Mouse (Mus musculus): ENCODE measurements around the gene Gm10638. TPM values are rescaled to one million over a fixed set of nuclear protein-coding genes. Genes with fewer than 3 reads are reported as not detected.
A peak's percentile ranks its signal among the peaks of the same experiment; 100 is the strongest.

Gene Gm10638
- polyA plus RNA-seq, 1 experiment from 2014 or later: 4.8 TPM

GRCm38 (mm10) chr8:86719368-86719767, 26.1 kb upstream of the Gm10638 start:
- 83% methylated on average over 1 of the region's 1 CpGs for WGBS
- no peak overlapping the region for H3K4me3 ChIP-seq
- no peaks in the 10 kb centered on the region for H3K27me3 ChIP-seq
- no peak overlapping the region for H3K4me2 ChIP-seq
- ATAC-seq (ENCODE audit: insufficient number of reproducible peaks, insufficient read depth, low FRiP score, low TSS enrichment, low read depth): no peak
- H3K4me1 ChIP-seq: peaks cover 3% of the 10 kb centered on the region; the same call in 1 of the 2 replicates
- no peaks in the 10 kb centered on the region for H3K9me3 ChIP-seq
- H3K36me3 ChIP-seq: peaks cover 43% of the 10 kb centered on the region
- no peak overlapping the region for H3K27ac ChIP-seq
- no peak overlapping the region for H3K9ac ChIP-seq

GRCm38 (mm10) chr8:86720756-86721459, 24.6 kb upstream of the Gm10638 start:
- H3K27ac ChIP-seq: no peak overlapping the region
- H3K9ac ChIP-seq: no peak overlapping the region
- 89% methylated on average over 6 of the region's 6 CpGs for WGBS
- H3K27me3 ChIP-seq: no peaks in the 10 kb centered on the region
- peaks cover 37% of the 10 kb centered on the region for H3K36me3 ChIP-seq
- peaks cover 3% of the 10 kb centered on the region; the same call in 1 of the 2 replicates for H3K4me1 ChIP-seq
- no peak overlapping the region for H3K4me2 ChIP-seq
- no peak overlapping the region for H3K4me3 ChIP-seq
- H3K9me3 ChIP-seq: no peaks in the 10 kb centered on the region
- ATAC-seq (ENCODE audit: insufficient number of reproducible peaks, insufficient read depth, low FRiP score, low TSS enrichment, low read depth): no peak

- Histone ChIP-seq H3K4me1 (peaks cover 3% of the 10 kb centered on the region; the same call in 1 of the 2 replicates), H3K36me3 (peaks cover 32% of the 10 kb centered on the region), H3K4me2 (no peak overlapping the region)
Observed at GRCm38 (mm10) chr8:86721490-86721889, 24.0 kb upstream of the Gm10638 start.

GRCm38 (mm10) chr8:86726959-86727358, 18.5 kb upstream of the Gm10638 start:
- no peak overlapping the region for H3K9ac ChIP-seq
- 86% methylated on average over 6 of the region's 6 CpGs for WGBS
- H3K4me3 ChIP-seq: no peak overlapping the region
- peaks cover 20% of the 10 kb centered on the region for H3K4me1 ChIP-seq
- peaks cover 25% of the 10 kb centered on the region for H3K36me3 ChIP-seq
- no peaks in the 10 kb centered on the region for H3K27me3 ChIP-seq
- H3K9me3 ChIP-seq: no peaks in the 10 kb centered on the region
- no peak overlapping the region for H3K27ac ChIP-seq
- ATAC-seq (ENCODE audit: insufficient number of reproducible peaks, insufficient read depth, low FRiP score, low TSS enrichment, low read depth): no peak
- no peak overlapping the region for H3K4me2 ChIP-seq

More at GRCm38 (mm10) chr8:86721490-86721889, 24.0 kb upstream of the Gm10638 start:
- Histone ChIP-seq H3K27ac (no peak overlapping the region), H3K9ac (no peak overlapping the region), H3K9me3 (no peaks in the 10 kb centered on the region), H3K27me3 (no peaks in the 10 kb centered on the region), H3K4me3 (no peak overlapping the region)
- 84% methylated on average over 2 of the region's 2 CpGs for WGBS
- ATAC-seq (ENCODE audit: insufficient number of reproducible peaks, insufficient read depth, low FRiP score, low TSS enrichment, low read depth): no peak

DNA sequence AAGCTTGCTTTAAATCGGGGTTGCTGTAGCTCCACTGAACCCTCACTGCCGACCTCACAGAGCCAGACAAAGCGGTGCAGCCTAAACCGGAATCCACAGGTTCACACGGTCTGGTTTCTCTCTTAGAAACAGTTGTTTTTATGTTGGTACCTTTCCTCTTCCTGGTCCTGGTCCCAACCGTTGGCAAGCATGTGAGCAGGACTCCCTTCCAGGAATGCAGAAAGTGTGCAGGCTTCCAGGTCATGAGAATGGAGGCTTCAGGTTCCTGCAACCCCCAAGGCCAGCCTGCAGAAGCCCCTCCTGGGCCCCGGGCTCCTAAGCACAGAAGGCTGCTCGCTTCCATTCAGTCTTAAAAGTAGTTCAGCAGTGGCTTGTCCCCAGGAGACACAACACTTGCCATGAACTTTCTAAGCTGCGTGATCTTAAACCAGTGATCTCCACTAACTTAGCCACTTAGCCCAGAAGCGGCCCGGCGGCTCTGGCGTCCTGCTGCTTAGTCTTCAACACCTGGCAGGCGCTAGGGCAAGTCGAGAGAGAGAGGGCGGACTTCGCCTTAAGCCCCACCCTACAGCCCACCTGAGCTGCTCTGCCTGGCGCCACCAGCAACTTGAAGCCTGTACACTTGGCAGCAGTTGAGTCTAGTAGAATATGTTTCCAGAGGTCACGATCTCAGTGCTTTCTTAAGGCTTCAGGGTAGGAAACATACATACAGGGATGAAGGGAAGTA, 17.1 kb upstream of the Gm10638 start:
- Histone ChIP-seq H3K27ac (0 out of 2 replicates have a peak overlapping the region, but pooled peaks have one; percentile 7), H3K4me2 (no peak overlapping the region), H3K9ac (no peak overlapping the region), H3K27me3 (no peaks in the 10 kb centered on the region), H3K36me3 (peaks cover 13% of the 10 kb centered on the region), H3K9me3 (no peaks in the 10 kb centered on the region), H3K4me1 (peaks cover 20% of the 10 kb centered on the region), H3K4me3 (no peak overlapping the region)
- whole genome bisulfite sequencing: 62% methylated on average over 19 of the region's 19 CpGs
- 0 out of 2 replicates have a peak, but pooled peaks have one; percentile 32 for ATAC-seq (ENCODE audit: insufficient number of reproducible peaks, insufficient read depth, low FRiP score, low TSS enrichment, low read depth)

DNA sequence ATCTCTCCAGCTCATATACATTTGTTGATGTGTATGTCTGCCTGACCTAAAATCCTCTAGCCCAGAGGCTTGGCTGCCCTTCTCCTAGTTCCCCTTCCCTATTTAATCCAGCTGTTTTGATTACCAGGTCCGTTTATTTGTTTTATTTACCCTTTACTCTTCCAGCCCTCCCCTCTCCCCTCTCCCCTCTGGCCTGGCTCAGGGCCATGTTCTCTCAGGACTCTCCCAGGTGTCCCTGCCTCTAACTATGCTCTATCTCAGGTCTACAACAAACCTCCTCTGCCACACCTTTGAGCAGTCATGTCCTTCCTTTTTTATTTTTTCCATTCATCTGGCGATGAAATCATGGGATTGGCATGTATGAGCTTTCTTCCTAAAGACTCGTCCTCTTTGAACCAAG, 15.2 kb upstream of the Gm10638 start:
- peaks cover 8% of the 10 kb centered on the region for H3K36me3 ChIP-seq
- H3K9me3 ChIP-seq: no peaks in the 10 kb centered on the region
- no peak overlapping the region for H3K9ac ChIP-seq
- peaks cover 28% of the 10 kb centered on the region for H3K4me1 ChIP-seq
- 46% methylated on average over 3 of the region's 3 CpGs for WGBS
- H3K27me3 ChIP-seq: no peaks in the 10 kb centered on the region
- no peak for ATAC-seq (ENCODE audit: insufficient number of reproducible peaks, insufficient read depth, low FRiP score, low TSS enrichment, low read depth)
- H3K4me3 ChIP-seq: no peak overlapping the region
- H3K27ac ChIP-seq: no peak overlapping the region
- H3K4me2 ChIP-seq: no peak overlapping the region

GRCm38 (mm10) chr8:86730860-86731259, 14.6 kb upstream of the Gm10638 start:
- H3K36me3 ChIP-seq: peaks cover 7% of the 10 kb centered on the region
- peaks cover 33% of the 10 kb centered on the region for H3K4me1 ChIP-seq
- no peaks in the 10 kb centered on the region for H3K9me3 ChIP-seq
- H3K4me2 ChIP-seq: no peak overlapping the region
- WGBS: 97% methylated on average over 1 of the region's 1 CpGs
- H3K27me3 ChIP-seq: no peaks in the 10 kb centered on the region
- H3K9ac ChIP-seq: no peak overlapping the region
- no peak overlapping the region for H3K27ac ChIP-seq
- ATAC-seq (ENCODE audit: insufficient number of reproducible peaks, insufficient read depth, low FRiP score, low TSS enrichment, low read depth): no peak
- H3K4me3 ChIP-seq: no peak overlapping the region

DNA sequence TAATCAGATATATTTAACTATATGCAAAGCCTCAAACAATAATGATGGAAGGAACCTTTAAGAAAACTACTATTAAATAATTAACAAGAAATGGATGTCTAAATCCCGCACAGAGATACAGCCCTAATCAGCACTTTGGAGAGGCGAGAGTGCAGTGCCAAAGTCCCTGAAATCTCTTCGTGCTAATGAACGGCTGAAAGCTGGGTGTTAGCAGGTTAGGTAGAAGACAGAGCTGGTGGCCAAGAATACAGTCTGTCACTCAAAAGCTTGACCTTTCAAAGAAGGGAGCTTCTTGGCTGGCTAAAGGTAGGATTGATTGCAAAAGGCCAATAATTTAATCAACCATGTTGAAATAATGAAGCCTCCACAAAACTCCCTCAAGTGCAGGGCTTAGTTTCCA, 11.3 kb upstream of the Gm10638 start:
- WGBS: 81% methylated on average over 4 of the region's 4 CpGs

DNA sequence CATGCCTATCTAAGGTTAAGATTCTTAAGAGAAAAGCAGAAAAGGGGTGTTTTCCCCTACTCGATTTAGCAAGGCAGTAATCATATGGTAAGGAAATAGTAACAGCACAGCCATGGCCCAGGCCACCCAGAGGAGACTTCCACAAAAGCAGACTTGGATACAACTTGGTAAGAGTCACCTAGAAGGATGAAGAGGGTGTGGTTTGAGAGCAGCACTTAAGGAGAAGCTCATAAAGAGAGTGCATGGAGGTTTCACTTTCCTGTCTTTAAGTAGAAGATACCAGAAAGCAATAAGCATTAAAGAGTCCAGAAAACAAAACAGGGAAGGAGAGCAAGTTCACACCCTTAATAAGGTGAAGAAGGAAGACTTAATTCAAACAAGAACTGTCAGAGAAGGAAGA, 10.5 kb upstream of the Gm10638 start:
- H3K27ac ChIP-seq: no peak overlapping the region
- no peaks in the 10 kb centered on the region for H3K9me3 ChIP-seq
- no peak overlapping the region for H3K4me3 ChIP-seq
- H3K36me3 ChIP-seq: no peaks in the 10 kb centered on the region
- no peak for ATAC-seq (ENCODE audit: insufficient number of reproducible peaks, insufficient read depth, low FRiP score, low TSS enrichment, low read depth)
- WGBS: 74% methylated on average over 1 of the region's 1 CpGs
- no peak overlapping the region for H3K9ac ChIP-seq
- H3K4me1 ChIP-seq: peaks cover 32% of the 10 kb centered on the region
- no peaks in the 10 kb centered on the region for H3K27me3 ChIP-seq
- H3K4me2 ChIP-seq: no peak overlapping the region

More for the DNA sequence above, 11.3 kb upstream of the Gm10638 start:
- no peaks in the 10 kb centered on the region for H3K9me3 ChIP-seq
- H3K4me3 ChIP-seq: no peak overlapping the region
- no peak overlapping the region for H3K4me2 ChIP-seq
- H3K4me1 ChIP-seq: peaks cover 32% of the 10 kb centered on the region
- no peak for ATAC-seq (ENCODE audit: insufficient number of reproducible peaks, insufficient read depth, low FRiP score, low TSS enrichment, low read depth)
- H3K36me3 ChIP-seq: no peaks in the 10 kb centered on the region
- H3K27me3 ChIP-seq: no peaks in the 10 kb centered on the region
- no peak overlapping the region for H3K9ac ChIP-seq
- H3K27ac ChIP-seq: no peak overlapping the region

GRCm38 (mm10) chr8:86735446-86736111, 9.9 kb upstream of the Gm10638 start:
- Histone ChIP-seq H3K27me3 (no peaks in the 10 kb centered on the region), H3K36me3 (no peaks in the 10 kb centered on the region), H3K4me1 (peaks cover 29% of the 10 kb centered on the region), H3K4me2 (no peak overlapping the region), H3K9me3 (no peaks in the 10 kb centered on the region), H3K9ac (no peak overlapping the region), H3K4me3 (no peak overlapping the region), H3K27ac (no peak overlapping the region)
- ATAC-seq (ENCODE audit: insufficient number of reproducible peaks, insufficient read depth, low FRiP score, low TSS enrichment, low read depth): no peak
- WGBS: 28% methylated on average over 3 of the region's 3 CpGs

DNA sequence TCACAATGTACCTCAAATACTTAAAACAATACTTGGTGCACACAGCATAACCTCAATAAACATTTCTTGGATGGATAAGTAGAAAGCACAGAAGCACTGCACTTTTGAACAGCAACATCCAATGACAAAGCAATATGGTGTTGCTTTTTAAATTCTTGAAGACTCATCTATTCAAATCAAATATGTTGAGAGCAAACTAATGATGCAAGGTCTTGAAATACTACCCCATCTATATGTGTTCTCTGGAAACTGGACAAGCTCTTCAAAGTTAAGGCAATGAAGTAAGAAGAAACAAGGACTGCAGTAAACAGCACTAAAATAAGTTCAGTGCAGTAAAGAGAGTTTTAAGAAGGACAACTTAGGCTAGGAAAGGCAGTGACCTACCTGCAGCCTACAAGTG, 4.6 kb upstream of the Gm10638 start:
- no peaks in the 10 kb centered on the region for H3K9me3 ChIP-seq
- H3K27me3 ChIP-seq: no peaks in the 10 kb centered on the region
- no peak overlapping the region for H3K27ac ChIP-seq
- no peaks in the 10 kb centered on the region for H3K36me3 ChIP-seq
- H3K4me1 ChIP-seq: peaks cover 27% of the 10 kb centered on the region
- no peak for ATAC-seq (ENCODE audit: insufficient number of reproducible peaks, insufficient read depth, low FRiP score, low TSS enrichment, low read depth)
- no peak overlapping the region for H3K4me2 ChIP-seq
- H3K9ac ChIP-seq: no peak overlapping the region
- no peak overlapping the region for H3K4me3 ChIP-seq
